Mouse (Mus musculus) forebrain, embryonic 11.5 days (tissue): ENCODE measurements at regions not wholly inside any gene's neighbourhood (a gene's known extent, or its start where the extent isn't known, plus 50 kb on each side); places are given as distances from the start of the nearest gene placed in this dataset.
A peak's percentile ranks its signal among the peaks of the same experiment; 100 is the strongest.
"Not testable (repeated sequence)": the region's sequence is repeated elsewhere in the genome, so short reads cannot be mapped to it uniquely, and the experiment has no call there.

Source experiments
- ATAC-seq: fragments of 200-750 bp; cut with Nextera tagmentation; replicated peaks from 2 replicates; pipeline ENCODE4 v1.8.0; 2017; ENCODE audit warnings: moderate TSS enrichment; ENCODE audit not compliant: low FRiP score
- DNase-seq: peaks from one replicate; pipeline ENCODE4 v3.0.0-alpha.2; 2017; ENCODE audit warnings: low spot score
- H3K27ac ChIP-seq: fragments of 300-500 bp; sonication (generic); 2 replicates; pipeline ENCODE4 v1.5.1; 2014; ENCODE audit warnings: low read depth, low read length
- H3K27me3 ChIP-seq: fragments of 300-500 bp; sonication (generic); 2 replicates; pipeline ENCODE4 v1.6.1; 2014; ENCODE audit warnings: mild to moderate bottlenecking, low read length, mixed read lengths; ENCODE audit not compliant: control insufficient read depth, insufficient read depth
- H3K36me3 ChIP-seq: fragments of 300-500 bp; sonication (generic); 2 replicates; pipeline ENCODE4 v1.6.1; 2014; ENCODE audit warnings: mild to moderate bottlenecking, low read length, moderate library complexity, mixed read lengths; ENCODE audit not compliant: control insufficient read depth, insufficient read depth
- H3K4me1 ChIP-seq: fragments of 300-500 bp; sonication (generic); replicated peaks from 2 replicates; pipeline ENCODE4 v1.6.1; 2014; ENCODE audit warnings: low read length, mixed read lengths; ENCODE audit not compliant: control insufficient read depth, insufficient read depth
- H3K4me2 ChIP-seq: fragments of 300-500 bp; sonication (generic); 2 replicates; pipeline ENCODE4 v1.6.1; 2014; ENCODE audit warnings: low read depth, mild to moderate bottlenecking, low read length, moderate library complexity, mixed read lengths; ENCODE audit not compliant: severe bottlenecking
- H3K4me3 ChIP-seq: fragments of 300-500 bp; sonication (generic); 2 replicates; pipeline ENCODE4 v1.5.1; 2014; ENCODE audit warnings: low read depth, low read length
- H3K9ac ChIP-seq: fragments of 300-500 bp; sonication (generic); 2 replicates; pipeline ENCODE4 v1.6.1; 2014; ENCODE audit warnings: low read length
- H3K9me3 ChIP-seq: fragments of 300-500 bp; sonication (generic); 2 replicates; pipeline ENCODE4 v1.6.1; 2016; ENCODE audit warnings: low read length, mixed read lengths; ENCODE audit not compliant: control insufficient read depth
- WGBS: fragments of 180-500 bp; shearing (Covaris S2); extraction: QIAGEN DNeasy Blood & Tissue Kit; methylation state at CpG from one replicate; pipeline ENCODE4 v1.1.7; 2014; 5-methylcytosine and 5-hydroxymethylcytosine counted together

DNA sequence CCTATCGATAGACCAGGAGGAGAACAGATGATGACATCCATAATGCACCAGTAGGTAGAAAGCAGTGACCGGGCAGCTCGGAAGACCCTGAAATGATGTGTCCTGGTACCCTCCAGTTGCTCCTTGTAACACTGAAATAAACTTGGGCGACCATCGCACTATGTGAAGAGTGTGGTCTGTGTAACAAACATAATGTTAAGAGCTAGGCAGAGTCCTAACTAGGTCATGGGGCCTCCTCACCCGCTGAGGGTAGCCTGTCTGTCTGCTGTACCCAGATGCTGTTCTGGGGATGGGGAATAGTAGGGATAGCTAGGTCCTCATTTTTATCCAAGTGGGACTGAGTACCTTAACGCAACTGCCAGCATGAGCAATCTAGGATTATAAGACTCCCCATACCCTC, 79.8 kb downstream of the Btg1 start:
- Histone ChIP-seq H3K4me3 (no peak overlapping the region), H3K36me3 (no peaks in the 10 kb centered on the region), H3K9me3 (no peaks in the 10 kb centered on the region), H3K27me3 (no peaks in the 10 kb centered on the region), H3K4me1 (no peaks in the 10 kb centered on the region), H3K9ac (no peak overlapping the region), H3K27ac (no peak overlapping the region), H3K4me2 (no peak overlapping the region)
- 97% methylated on average over 7 of the region's 7 CpGs for WGBS
- no peak for ATAC-seq
- no peak for DNase-seq

DNA sequence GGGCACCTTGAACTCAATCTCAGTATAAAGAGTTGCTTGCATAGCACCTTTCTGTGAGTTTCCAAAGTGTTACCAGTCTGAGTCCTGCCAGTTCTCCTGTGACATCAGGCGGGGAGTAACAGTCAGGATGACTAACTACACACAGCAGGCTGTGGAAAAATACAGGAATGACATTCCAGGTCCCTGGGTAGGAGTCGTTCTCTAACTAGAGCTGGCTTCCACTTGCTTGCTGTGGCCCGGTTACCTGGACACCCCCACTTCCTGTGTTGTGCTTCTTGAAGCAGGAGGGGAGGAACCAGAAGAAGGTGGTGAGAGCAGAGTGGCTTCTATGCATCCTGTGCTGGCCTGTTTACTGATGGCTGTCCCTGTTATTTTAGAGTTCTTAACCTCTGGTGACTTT, 81.0 kb downstream of the Btg1 start:
- no peak for ATAC-seq
- Histone ChIP-seq H3K27ac (no peak overlapping the region), H3K9me3 (no peaks in the 10 kb centered on the region), H3K4me3 (no peak overlapping the region), H3K4me2 (no peak overlapping the region), H3K27me3 (no peaks in the 10 kb centered on the region), H3K9ac (no peak overlapping the region), H3K4me1 (no peaks in the 10 kb centered on the region), H3K36me3 (no peaks in the 10 kb centered on the region)
- 77% methylated on average over 3 of the region's 3 CpGs for WGBS
- DNase-seq: no peak

DNA sequence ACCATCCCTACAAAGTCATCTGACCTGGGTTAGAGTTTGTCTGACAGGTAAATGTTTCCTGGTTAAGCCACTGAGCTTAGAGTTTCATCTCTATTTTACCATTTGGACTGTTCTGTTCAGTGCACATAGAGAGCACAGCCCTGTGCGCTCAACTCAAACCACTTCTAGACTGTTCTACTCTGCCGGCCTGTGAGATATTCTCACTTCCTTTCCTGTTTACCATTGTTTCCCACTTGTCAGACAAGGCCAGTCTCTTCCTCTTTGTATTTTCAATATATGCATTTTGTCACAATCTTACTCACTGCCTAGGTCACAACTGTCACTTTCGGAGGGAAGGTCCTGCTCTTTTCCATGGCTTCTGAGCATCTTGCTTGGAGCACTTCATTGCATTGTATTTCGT, 89.8 kb downstream of the Btg1 start:
- no peak overlapping the region for H3K27ac ChIP-seq
- no peak overlapping the region for H3K4me2 ChIP-seq
- H3K27me3 ChIP-seq: no peaks in the 10 kb centered on the region
- no peaks in the 10 kb centered on the region for H3K36me3 ChIP-seq
- H3K4me1 ChIP-seq: no peaks in the 10 kb centered on the region
- no peak for ATAC-seq
- 93% methylated on average over 4 of the region's 4 CpGs for WGBS
- H3K9ac ChIP-seq: no peak overlapping the region
- DNase-seq: no peak
- no peak overlapping the region for H3K4me3 ChIP-seq
- no peaks in the 10 kb centered on the region for H3K9me3 ChIP-seq

DNA sequence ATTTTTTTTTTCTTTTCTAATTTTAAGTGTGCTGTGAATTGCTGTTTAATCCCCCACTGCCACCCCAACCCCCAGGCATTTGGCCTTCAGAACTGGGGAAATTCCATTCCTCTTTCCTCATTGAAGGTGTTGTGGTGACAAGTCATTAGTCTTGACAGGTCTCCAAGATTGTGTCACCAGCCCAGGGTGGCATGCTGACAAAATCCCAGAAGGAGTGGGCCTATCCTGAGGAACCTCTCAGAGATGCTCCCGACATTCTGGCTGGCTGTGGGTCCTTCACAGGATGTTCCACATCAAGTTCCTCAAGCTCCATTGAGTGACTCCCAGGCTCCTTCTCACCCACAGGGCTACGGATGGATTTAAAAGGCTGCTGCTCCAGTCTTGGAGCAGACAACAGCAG, 91.7 kb downstream of the Btg1 start:
- no peaks in the 10 kb centered on the region for H3K27me3 ChIP-seq
- no peaks in the 10 kb centered on the region for H3K4me1 ChIP-seq
- H3K4me3 ChIP-seq: no peak overlapping the region
- WGBS: 82% methylated on average over 2 of the region's 2 CpGs
- DNase-seq (no peak), ATAC-seq (no peak)
- no peak overlapping the region for H3K4me2 ChIP-seq
- H3K9me3 ChIP-seq: no peaks in the 10 kb centered on the region
- H3K9ac ChIP-seq: no peak overlapping the region
- no peaks in the 10 kb centered on the region for H3K36me3 ChIP-seq
- H3K27ac ChIP-seq: no peak overlapping the region

DNA sequence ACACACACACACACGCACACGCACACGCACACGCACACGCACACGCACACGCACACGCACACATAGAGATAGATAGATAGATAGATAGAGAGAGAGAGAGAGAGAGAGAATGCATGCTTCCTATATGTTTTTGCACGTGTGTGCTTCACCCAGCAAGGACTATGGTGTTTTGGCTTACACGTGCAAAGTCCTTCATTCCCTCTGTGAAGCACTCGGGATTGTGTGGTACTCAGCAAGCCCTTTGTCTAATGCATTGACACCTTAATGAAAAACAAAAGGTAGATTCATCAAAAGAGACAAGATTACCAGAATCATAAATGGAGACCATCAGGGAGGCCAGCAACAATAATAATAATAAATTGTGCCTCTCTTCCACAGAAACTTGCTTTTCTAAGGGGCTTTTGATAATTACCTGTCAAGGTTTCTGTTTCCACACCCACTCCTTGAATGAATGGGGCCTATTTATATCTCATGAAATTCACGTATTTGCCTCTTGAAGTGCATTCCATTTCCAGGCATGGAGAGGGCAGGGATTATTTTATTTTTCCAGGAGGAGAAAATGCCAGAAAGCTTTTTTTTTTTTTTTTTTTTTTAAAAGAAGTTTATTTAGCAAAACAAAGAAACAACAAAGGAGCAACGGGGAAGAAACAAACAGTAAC, 93.0 kb downstream of the Btg1 start:
- no peak overlapping the region for H3K4me3 ChIP-seq
- ATAC-seq: no peak
- H3K4me1 ChIP-seq: no peaks in the 10 kb centered on the region
- no peaks in the 10 kb centered on the region for H3K27me3 ChIP-seq
- H3K4me2 ChIP-seq: no peak overlapping the region
- no peaks in the 10 kb centered on the region for H3K36me3 ChIP-seq
- no peak overlapping the region for H3K9ac ChIP-seq
- no peaks in the 10 kb centered on the region for H3K9me3 ChIP-seq
- WGBS: 90% methylated on average over 13 of the region's 13 CpGs
- no peak overlapping the region for H3K27ac ChIP-seq
- no peak for DNase-seq

DNA sequence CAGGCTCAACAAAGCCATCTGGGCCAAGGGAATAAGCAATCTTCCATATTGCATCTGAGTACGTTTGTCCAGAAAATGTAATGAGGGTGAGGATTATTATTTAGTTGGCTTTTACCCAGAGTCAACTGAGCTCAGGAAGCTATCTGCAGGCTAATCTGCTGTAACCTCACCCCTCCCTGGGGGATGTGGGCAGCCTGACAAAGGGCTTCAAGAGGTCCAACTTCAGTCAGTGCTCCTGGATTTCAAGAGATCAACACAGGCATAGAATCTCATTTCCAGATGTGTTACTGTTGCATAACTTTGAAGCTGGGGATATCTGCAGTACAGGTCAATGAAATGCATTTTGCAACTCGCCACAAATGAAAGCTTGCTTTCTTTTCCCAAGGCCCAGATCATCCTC, 95.2 kb downstream of the Btg1 start:
- ATAC-seq (no peak), DNase-seq (no peak)
- Histone ChIP-seq H3K27me3 (no peaks in the 10 kb centered on the region), H3K4me1 (no peaks in the 10 kb centered on the region; the same call in 1 of the 2 replicates), H3K27ac (no peak overlapping the region), H3K9ac (no peak overlapping the region), H3K36me3 (no peaks in the 10 kb centered on the region), H3K9me3 (no peaks in the 10 kb centered on the region), H3K4me2 (no peak overlapping the region), H3K4me3 (no peak overlapping the region)
- WGBS: 79% methylated on average over 2 of the region's 2 CpGs

DNA sequence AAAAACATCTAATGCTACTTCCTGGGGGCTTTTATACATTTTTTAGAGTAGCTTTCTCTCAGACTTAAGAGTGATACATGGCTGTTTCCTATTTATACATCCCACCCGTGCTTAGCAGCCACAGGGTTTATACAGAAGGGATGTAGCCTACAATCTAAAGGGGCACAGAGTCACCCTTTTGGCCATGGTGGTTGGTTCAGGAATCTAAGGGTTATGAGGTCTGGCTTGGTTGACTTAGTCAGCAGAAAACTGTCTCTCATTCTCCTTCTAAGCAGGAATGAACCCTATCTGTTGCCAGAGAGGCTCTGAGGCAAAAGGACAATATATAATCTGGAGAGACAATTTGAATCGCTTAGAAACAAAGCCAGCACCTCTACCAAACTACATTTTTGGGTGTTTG, 97.9 kb downstream of the Btg1 start:
- Histone ChIP-seq H3K4me3 (no peak overlapping the region), H3K9me3 (no peaks in the 10 kb centered on the region), H3K4me2 (no peak overlapping the region), H3K36me3 (no peaks in the 10 kb centered on the region), H3K27me3 (no peaks in the 10 kb centered on the region), H3K4me1 (no peaks in the 10 kb centered on the region; the same call in 1 of the 2 replicates), H3K27ac (no peak overlapping the region), H3K9ac (no peak overlapping the region)
- DNase-seq (no peak), ATAC-seq (no peak)
- WGBS: 70% methylated on average over 2 of the region's 2 CpGs

DNA sequence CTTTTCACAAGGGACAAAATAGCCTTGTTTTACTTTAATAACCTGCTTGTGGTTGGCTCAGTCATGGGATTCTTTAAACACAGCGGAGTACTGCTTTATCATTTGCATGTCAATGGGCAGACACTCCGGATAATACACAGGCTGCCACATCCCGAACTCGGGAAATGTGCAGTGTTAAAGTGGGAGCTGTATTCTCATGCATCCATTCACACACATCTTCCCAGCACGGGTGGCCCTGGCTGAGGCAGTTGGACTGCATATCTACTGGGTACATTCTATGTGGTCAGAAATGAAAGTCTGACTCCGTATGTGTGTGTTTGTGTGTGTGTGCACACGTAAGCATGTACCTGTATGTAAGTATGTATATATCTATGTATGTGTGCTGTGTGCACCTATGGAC, 100.5 kb downstream of the Btg1 start:
- no peaks in the 10 kb centered on the region for H3K9me3 ChIP-seq
- no peak overlapping the region; the same call in 1 of the 2 replicates for H3K4me2 ChIP-seq
- peak; percentile 67 for ATAC-seq
- no peak overlapping the region for H3K27ac ChIP-seq
- no peak overlapping the region for H3K4me3 ChIP-seq
- no peak for DNase-seq
- H3K9ac ChIP-seq: no peak overlapping the region
- no peaks in the 10 kb centered on the region for H3K36me3 ChIP-seq
- H3K27me3 ChIP-seq: no peaks in the 10 kb centered on the region
- peaks cover 6% of the 10 kb centered on the region; the same call in 1 of the 2 replicates for H3K4me1 ChIP-seq
- 43% methylated on average over 7 of the region's 7 CpGs for WGBS

DNA sequence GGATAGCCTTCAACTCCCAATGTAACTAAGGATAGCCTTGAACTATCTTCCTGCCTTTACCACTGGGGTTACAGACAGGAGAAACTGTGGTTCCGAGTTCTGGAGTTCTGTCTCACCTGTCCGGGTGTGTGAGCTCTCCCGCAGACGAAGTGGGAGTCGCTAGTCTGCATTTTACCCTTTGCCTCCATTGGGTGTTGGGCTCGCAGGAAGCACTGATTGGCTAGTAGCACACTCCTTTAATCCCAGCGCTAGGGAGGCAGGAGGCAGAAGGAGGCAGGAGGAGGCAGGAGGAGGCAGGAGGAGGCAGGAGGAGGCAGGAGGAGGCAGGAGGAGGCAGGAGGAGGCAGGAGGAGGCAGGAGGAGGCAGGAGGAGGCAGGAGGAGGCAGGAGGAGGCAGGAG, 101.9 kb downstream of the Btg1 start:
- not testable (repeated sequence) for H3K4me2 ChIP-seq, H3K36me3 ChIP-seq, H3K9ac ChIP-seq, ATAC-seq, H3K27ac ChIP-seq, H3K9me3 ChIP-seq, H3K4me3 ChIP-seq, DNase-seq, H3K27me3 ChIP-seq
- 92% methylated on average over 7 of the region's 7 CpGs for WGBS
- peaks cover 11% of the 10 kb centered on the region; the same call in 1 of the 2 replicates for H3K4me1 ChIP-seq
